Mouse (Mus musculus) cerebellum, adult 11-12 months (tissue): ENCODE results near the gene Limch1.
A peak's percentile ranks its signal among the peaks of the same experiment; 100 is the strongest.

ENCODE experiments used
- DNase-seq: peaks from one replicate; pipeline ENCODE4 v3.0.0; 2022

Limch1 gene

GRCm38 (mm10) chr5:66786621-66787061 lies 41.0 kb downstream of the Limch1 start:
- DNase-seq = no peak

GRCm38 (mm10) chr5:66789041-66789440 lies 43.4 kb downstream of the Limch1 start:
- no peak for DNase-seq

GRCm38 (mm10) chr5:66791161-66791560 lies 45.5 kb downstream of the Limch1 start:
- peak; percentile 57 for DNase-seq

GRCm38 (mm10) chr5:66793251-66793650 lies 47.6 kb downstream of the Limch1 start:
- DNase-seq = no peak

GRCm38 (mm10) chr5:66797326-66797725 lies 51.7 kb downstream of the Limch1 start:
- DNase-seq = no peak

GRCm38 (mm10) chr5:66798135-66798534 lies 52.5 kb downstream of the Limch1 start:
- DNase-seq = no peak

- no peak for DNase-seq
Measured at GRCm38 (mm10) chr5:66798591-66799003, 53.0 kb downstream of the Limch1 start.

- no peak for DNase-seq
Measured at GRCm38 (mm10) chr5:66800243-66800642, 54.6 kb downstream of the Limch1 start.

GRCm38 (mm10) chr5:66800977-66801376 lies 55.4 kb downstream of the Limch1 start:
- DNase-seq = no peak

- DNase-seq = no peak
Measured at GRCm38 (mm10) chr5:66802196-66802595, 56.6 kb downstream of the Limch1 start.

GRCm38 (mm10) chr5:66806335-66806734 lies 60.7 kb downstream of the Limch1 start:
- DNase-seq = no peak

GRCm38 (mm10) chr5:66807737-66808136 lies 62.1 kb downstream of the Limch1 start:
- DNase-seq = no peak

- DNase-seq = no peak
Measured at GRCm38 (mm10) chr5:66809016-66809570, 63.5 kb downstream of the Limch1 start.

GRCm38 (mm10) chr5:66810396-66810795 lies 64.8 kb downstream of the Limch1 start:
- no peak for DNase-seq

GRCm38 (mm10) chr5:66814674-66815073 lies 69.0 kb downstream of the Limch1 start:
- DNase-seq = no peak

- DNase-seq = no peak
Measured at GRCm38 (mm10) chr5:66815877-66816276, 70.2 kb downstream of the Limch1 start.

- DNase-seq = no peak
Measured at GRCm38 (mm10) chr5:66816751-66817150, 71.1 kb downstream of the Limch1 start.

- no peak for DNase-seq
Measured at GRCm38 (mm10) chr5:66817184-66817956, 71.7 kb downstream of the Limch1 start.

GRCm38 (mm10) chr5:66822500-66823205 lies 77.0 kb downstream of the Limch1 start:
- no peak for DNase-seq

GRCm38 (mm10) chr5:66825586-66825985 lies 80.0 kb downstream of the Limch1 start:
- no peak for DNase-seq

- DNase-seq = no peak
Measured at GRCm38 (mm10) chr5:66826844-66827243, 81.2 kb downstream of the Limch1 start.

GRCm38 (mm10) chr5:66829505-66829904 lies 83.9 kb downstream of the Limch1 start:
- DNase-seq = no peak

GRCm38 (mm10) chr5:66830206-66830605 lies 84.6 kb downstream of the Limch1 start:
- DNase-seq = no peak

- no peak for DNase-seq
Measured at GRCm38 (mm10) chr5:66834756-66835155, 89.1 kb downstream of the Limch1 start.
